Mouse (Mus musculus) adrenal gland, postnatal 10 days (tissue): ENCODE results near the gene Gpr143. TPM values are rescaled to one million over a fixed set of nuclear protein-coding genes. Genes with fewer than 3 reads are reported as not detected.

Experiments
- total RNA-seq, 2 experiments: library from RNA; stranded (reverse); gene quantifications; 2 replicates each; pipeline ENCODE4 v1.2.3; 2021

Gene Gpr143
- total RNA-seq, 2 experiments from 2014 or later: 0.18 TPM; not detected in 1

Other genes with a start within 250 kb of the Gpr143 start
- not detected for gene Cldn34a, start 218.6 kb upstream of the Gpr143 start, total RNA-seq
- gene Shroom2, start 12.5 kb upstream of the Gpr143 start, total RNA-seq: 10 to 100 TPM in 1 of 2 experiments, 1 to 10 TPM in 1; 9.8 to 13.5 TPM
- 1 to 10 TPM; 1.8 to 2.7 TPM for gene Usp51, start 224.5 kb downstream of the Gpr143 start, total RNA-seq